Mouse (Mus musculus): ENCODE data around the gene Coro6.

Coro6 gene

GRCm38 (mm10) chr11:77462283-77463100 lies at the start of gene Coro6:
Gene Coro6 (plus strand): TSS chr11:77462411.
- DNase-seq (ENCODE audit: low spot score in 2 of 2) = peak; percentile 42 to 79

- no peak for DNase-seq (ENCODE audit: low spot score in 2 of 2)
These were observed 47.9 kb upstream of the Coro6 start for GRCm38 (mm10) chr11:77414141-77414839.

GRCm38 (mm10) chr11:77416212-77417000 lies 45.8 kb upstream of the Coro6 start:
- DNase-seq (ENCODE audit: low spot score in 2 of 2) = no peak

- no peak for DNase-seq (ENCODE audit: low spot score in 2 of 2)
These were observed 44.2 kb upstream of the Coro6 start for GRCm38 (mm10) chr11:77418021-77418420.

- peak in 1 of 2 experiments; percentile 49 for DNase-seq (ENCODE audit: low spot score in 2 of 2)
These were observed 38.9 kb upstream of the Coro6 start for GRCm38 (mm10) chr11:77423175-77423859.

GRCm38 (mm10) chr11:77428446-77428845 lies 33.8 kb upstream of the Coro6 start:
- no peak for DNase-seq (ENCODE audit: low spot score in 2 of 2)

GRCm38 (mm10) chr11:77437026-77437425 lies 25.2 kb upstream of the Coro6 start:
- no peak for DNase-seq (ENCODE audit: low spot score in 2 of 2)

GRCm38 (mm10) chr11:77440081-77440480 lies 22.1 kb upstream of the Coro6 start:
- DNase-seq (ENCODE audit: low spot score in 2 of 2) = no peak

GRCm38 (mm10) chr11:77441020-77441419 lies 21.2 kb upstream of the Coro6 start:
- DNase-seq (ENCODE audit: low spot score in 2 of 2) = no peak

GRCm38 (mm10) chr11:77442186-77443170 lies 19.7 kb upstream of the Coro6 start:
- DNase-seq (ENCODE audit: low spot score in 2 of 2) = no peak

- no peak for DNase-seq (ENCODE audit: low spot score in 2 of 2)
These were observed 17.3 kb upstream of the Coro6 start for GRCm38 (mm10) chr11:77444939-77445338.

GRCm38 (mm10) chr11:77446628-77447041 lies 15.6 kb upstream of the Coro6 start:
- DNase-seq (ENCODE audit: low spot score in 2 of 2) = peak; percentile 37 to 67

- DNase-seq (ENCODE audit: low spot score in 2 of 2) = no peak
These were observed 13.0 kb upstream of the Coro6 start for GRCm38 (mm10) chr11:77449224-77449623.

- no peak for DNase-seq (ENCODE audit: low spot score in 2 of 2)
These were observed 10.5 kb upstream of the Coro6 start for GRCm38 (mm10) chr11:77451670-77452069.

GRCm38 (mm10) chr11:77453388-77453787 lies 8.8 kb upstream of the Coro6 start:
- DNase-seq (ENCODE audit: low spot score in 2 of 2) = no peak

- DNase-seq (ENCODE audit: low spot score in 2 of 2) = no peak
These were observed 6.3 kb upstream of the Coro6 start for GRCm38 (mm10) chr11:77455770-77456510.

GRCm38 (mm10) chr11:77456866-77457265 lies 5.3 kb upstream of the Coro6 start:
- DNase-seq (ENCODE audit: low spot score in 2 of 2) = no peak

GRCm38 (mm10) chr11:77461856-77462255 lies 355 bp upstream of the Coro6 start:
- no peak for DNase-seq (ENCODE audit: low spot score in 2 of 2)

GRCm38 (mm10) chr11:77463101-77463445 lies 862 bp downstream of the Coro6 start:
- no peak for DNase-seq (ENCODE audit: low spot score in 2 of 2)

- DNase-seq (ENCODE audit: low spot score in 2 of 2) = no peak
These were observed 1.6 kb downstream of the Coro6 start for GRCm38 (mm10) chr11:77463786-77464185.

Data from spleen, postnatal 10 days (tissue).